Mouse (Mus musculus) liver, embryonic 14.5 days (tissue): ENCODE measurements around the gene Smarcb1. TPM values are rescaled to one million over a fixed set of nuclear protein-coding genes. Genes with fewer than 3 reads are reported as not detected.
A peak's percentile ranks its signal among the peaks of the same experiment; 100 is the strongest.

ENCODE experiments used
- ATAC-seq: fragments of 200-750 bp; cut with Nextera tagmentation; 2 replicates; pipeline ENCODE4 v1.8.0; 2017; ENCODE audit warnings: moderate number of reproducible peaks, mild to moderate bottlenecking, moderate library complexity; ENCODE audit not compliant: insufficient read depth
- DNase-seq, 3 experiments: peaks; one replicate each; pipeline ENCODE4 v3.0.0-alpha.2; 2012 to 2013; ENCODE audit warnings: low read depth in 3 of 3, low spot score in 3 of 3
- H3K27ac ChIP-seq: fragments of 300-500 bp; sonication (generic); 2 replicates; pipeline ENCODE4 v1.5.1; 2014; ENCODE audit warnings: moderate library complexity, mild to moderate bottlenecking, control low read depth, inconsistent platforms
- H3K27me3 ChIP-seq: fragments of 300-500 bp; sonication (generic); 2 replicates; pipeline ENCODE4 v1.6.1; 2014; ENCODE audit warnings: mild to moderate bottlenecking, low read length, moderate library complexity; ENCODE audit not compliant: control insufficient read depth, insufficient read depth
- H3K36me3 ChIP-seq: fragments of 300-500 bp; sonication (generic); replicated peaks from 2 replicates; pipeline ENCODE4 v1.6.1; 2014; ENCODE audit warnings: low read depth; ENCODE audit not compliant: control insufficient read depth, insufficient read depth
- H3K4me1 ChIP-seq, 2 experiments: fragments of 200-500 bp in 1 of 2; fragments of 300-500 bp in 1 of 2; sonication (generic) in 1 of 2; replicated peaks; 2 replicates each; pipeline ENCODE4 v1.6.1; 2012 to 2014; ENCODE audit warnings: antibody characterized with exemption in 1 of 2, inconsistent platforms in 1 of 2, low read length in 1 of 2; ENCODE audit not compliant: control insufficient read depth in 2 of 2, insufficient read depth in 2 of 2
- H3K4me2 ChIP-seq: fragments of 300-500 bp; sonication (generic); 2 replicates; pipeline ENCODE4 v1.6.1; 2014; ENCODE audit warnings: low read depth, mild to moderate bottlenecking, control low read depth, moderate library complexity
- H3K4me3 ChIP-seq, 2 experiments: fragments of 200-500 bp in 1 of 2; fragments of 300-500 bp in 1 of 2; sonication (generic) in 1 of 2; 2 replicates each; pipeline ENCODE4 v1.5.1; 2012 to 2014; ENCODE audit warnings: low read depth in 2 of 2, low read length in 2 of 2, mild to moderate bottlenecking in 2 of 2, control low read depth in 1 of 2, inconsistent platforms in 1 of 2, moderate library complexity in 1 of 2; ENCODE audit not compliant: insufficient read depth in 1 of 2
- H3K9ac ChIP-seq: fragments of 300-500 bp; sonication (generic); replicated peaks from 2 replicates; pipeline ENCODE4 v1.6.1; 2014; ENCODE audit warnings: mild to moderate bottlenecking, control low read depth, moderate library complexity
- H3K9me3 ChIP-seq: fragments of 300-500 bp; sonication (generic); 2 replicates; pipeline ENCODE4 v1.6.1; 2016; ENCODE audit warnings: low read length, mixed read lengths; ENCODE audit not compliant: control insufficient read depth
- CTCF ChIP-seq: IDR thresholded peaks from 2 replicates; pipeline ENCODE4 v1.5.1; 2016; ENCODE audit warnings: antibody characterized with exemption, low read depth, control low read depth
- EP300 ChIP-seq: IDR thresholded peaks from 2 replicates; pipeline ENCODE4 v1.6.1; 2016; ENCODE audit warnings: antibody characterized with exemption, low read depth
- WGBS: fragments of 180-500 bp; shearing (Covaris S2); extraction: QIAGEN DNeasy Blood & Tissue Kit; methylation state at CpG from one replicate; pipeline ENCODE4 v1.1.7; 2014; ENCODE audit not compliant: insufficient replicate concordance; 5-methylcytosine and 5-hydroxymethylcytosine counted together
- polyA plus RNA-seq, 2 experiments: library from polyadenylated mRNA; depleted of rRNA in 1 of 2; stranded (reverse) in 1 of 2; unstranded in 1 of 2; fragments of >200 nt; fragmentation: Nextera tagmentation in 1 of 2; extraction: Ambion mirVana in 1 of 2; gene quantifications; 2 replicates each; pipeline versions ENCODE4 v1.2.1 to v1.2.3; 2012 to 2014

The Smarcb1 gene
- polyA plus RNA-seq, 2 experiments = 28.5 to 47.7 TPM

GRCm38 (mm10) chr10:75942736-75943477 is 21.5 kb upstream of the Smarcb1 start, which contains the start of gene Vpreb3:
Gene Vpreb3, plus strand, starts transcription at chr10:75943057.
- H3K4me2 ChIP-seq = no peak within 1 kb of the TSS
- H3K4me3 ChIP-seq = no peak within 1 kb of the TSS
- DNase-seq (no peak), ATAC-seq (no peak)
- TF ChIP-seq CTCF (no peak), EP300 (no peak)
- peaks cover 16 to 24% of the 10 kb centered on the region in 2 experiments for H3K4me1 ChIP-seq
- no peak within 1 kb of the TSS for H3K9ac ChIP-seq
- no peaks in the 10 kb centered on the region for H3K27me3 ChIP-seq
- no peaks in the 10 kb centered on the region for H3K9me3 ChIP-seq
- H3K27ac ChIP-seq = no peak within 1 kb of the TSS
- H3K36me3 ChIP-seq = no peaks in the 10 kb centered on the region
- WGBS = 56% methylated on average over 15 of the region's 15 CpGs

- peaks cover 2% of the 10 kb centered on the region; the same call in 1 of the 2 replicates for H3K36me3 ChIP-seq
- no peaks in the 10 kb centered on the region for H3K27me3 ChIP-seq
- TF ChIP-seq CTCF = no peak
- no peak for TF ChIP-seq EP300
- H3K4me3 ChIP-seq = no peak overlapping the region
- no peaks in the 10 kb centered on the region for H3K9me3 ChIP-seq
- ATAC-seq (no peak), DNase-seq (no peak)
- H3K4me1 ChIP-seq = peaks cover 32 to 36% of the 10 kb centered on the region in 2 experiments
- no peak overlapping the region for H3K9ac ChIP-seq
- H3K27ac ChIP-seq = peak overlapping the region; percentile 93
- no peak overlapping the region for H3K4me2 ChIP-seq
- 73% methylated on average over 9 of the region's 9 CpGs for WGBS
Observed at GRCm38 (mm10) chr10:75941042-75941824, 19.8 kb upstream of the Smarcb1 start.

- Histone ChIP-seq H3K4me3 (peak within 1 kb of the TSS; percentile 80 to 91), H3K4me2 (peak within 1 kb of the TSS; percentile 98), H3K9ac (peak within 1 kb of the TSS; percentile 79), H3K27ac (peak within 1 kb of the TSS; percentile 93), H3K27me3 (no peaks in the 10 kb centered on the region), H3K36me3 (peaks cover 2% of the 10 kb centered on the region; the same call in 1 of the 2 replicates), H3K4me1 (peaks cover 32 to 36% of the 10 kb centered on the region in 2 experiments), H3K9me3 (no peaks in the 10 kb centered on the region)
- 78% methylated on average over 5 of the region's 5 CpGs for WGBS
- TF ChIP-seq EP300 (no peak), CTCF (0 out of 2 replicates have a peak, but pooled peaks have one; percentile 3)
- ATAC-seq (no peak), DNase-seq (no peak)
Observed at GRCm38 (mm10) chr10:75940520-75940919, 19.1 kb upstream of the Smarcb1 start, which contains the start of gene Gm867. Gene Gm867, minus strand, starts transcription at chr10:75940672.

- peak overlapping the region; percentile 98 for H3K4me2 ChIP-seq
- H3K4me3 ChIP-seq = peak overlapping the region; percentile 80 to 91
- no peaks in the 10 kb centered on the region for H3K9me3 ChIP-seq
- WGBS = 21% methylated on average over 9 of the region's 9 CpGs
- H3K9ac ChIP-seq = peak overlapping the region; percentile 79
- peaks cover 2% of the 10 kb centered on the region; the same call in 1 of the 2 replicates for H3K36me3 ChIP-seq
- H3K27me3 ChIP-seq = no peaks in the 10 kb centered on the region
- TF ChIP-seq EP300 (no peak), CTCF (no peak)
- H3K4me1 ChIP-seq = peaks cover 36 to 44% of the 10 kb centered on the region in 2 experiments
- H3K27ac ChIP-seq = peak overlapping the region; percentile 93
- DNase-seq (peak; percentile 71 to 79 (median 77)), ATAC-seq (peak; percentile 74)
Observed at GRCm38 (mm10) chr10:75939481-75940234, 18.2 kb upstream of the Smarcb1 start.
